ENCODE assay signal across 8 mouse cellular contexts in the genomic region with DNA sequence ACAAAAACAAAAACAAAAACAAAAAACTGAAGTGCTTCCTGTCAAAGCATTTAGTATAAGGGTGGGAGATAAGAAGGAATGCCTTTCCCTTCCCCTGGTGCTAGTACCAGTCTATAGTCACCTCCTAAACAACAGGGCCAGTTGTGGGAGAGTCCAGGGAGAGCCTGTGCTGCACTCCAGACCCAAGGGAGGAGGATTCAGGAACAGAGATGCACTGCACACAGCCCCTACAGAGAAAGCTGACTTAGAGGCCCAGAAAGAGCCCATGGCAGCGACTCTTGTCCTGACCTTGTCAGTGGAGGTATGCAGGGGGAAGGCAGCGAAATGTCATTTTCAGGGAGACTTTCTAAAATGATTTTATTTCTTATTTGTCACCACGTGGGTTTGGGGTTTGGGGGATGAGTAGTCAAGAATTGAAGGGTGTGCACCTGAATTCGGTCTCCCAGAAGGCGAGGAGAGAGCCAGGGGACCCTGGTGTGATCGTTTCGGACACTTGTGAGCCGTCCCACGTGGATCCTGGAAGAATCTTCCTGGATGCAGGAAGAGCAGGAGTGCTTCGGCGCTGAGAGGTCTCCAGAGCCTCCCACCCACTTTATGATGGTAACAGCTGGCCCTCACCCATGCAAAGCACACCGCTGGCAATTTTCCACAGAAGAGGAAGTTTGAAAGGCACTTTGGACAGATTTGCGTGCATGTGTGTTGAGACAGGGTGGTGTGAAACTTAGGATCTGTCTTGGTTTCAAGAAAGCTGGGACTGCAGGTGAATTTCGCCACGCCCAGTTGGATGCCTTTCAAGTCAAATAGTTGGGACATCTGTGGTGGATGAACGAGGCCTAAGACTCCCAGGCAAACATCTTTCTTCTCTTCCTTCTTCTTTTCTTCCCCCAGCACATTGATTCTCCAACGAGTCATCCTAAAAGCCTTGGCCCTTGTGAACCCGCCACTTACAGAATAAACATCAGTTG. TPM values are rescaled to one million over a fixed set of nuclear protein-coding genes. Genes with fewer than 3 reads are reported as not detected.
DNase-seq lines count a peak whose midpoint lies in the region; ATAC-seq and TF ChIP-seq lines count a peak whose summit lies in the region.

No protein-coding gene starts in this region.

- H3K4me1 ChIP-seq in lung, adult 2 months (ENCODE audit: control insufficient read depth, insufficient read depth, low read length), result peaks cover 6% of the 10 kb centered on the region
- peaks cover 6% of the 10 kb centered on the region for H3K4me1 ChIP-seq in embryonic fibroblast, embryonic 13.5 days (ENCODE audit: control insufficient read depth, insufficient read depth, low read length)
- peaks cover 6% of the 10 kb centered on the region; the same call in 1 of the 2 replicates for H3K4me1 ChIP-seq in hindbrain, postnatal 0 days (ENCODE audit: insufficient read depth, low read length)
- no peaks in the 10 kb centered on the region for H3K4me1 ChIP-seq in midbrain, postnatal 0 days (ENCODE audit: insufficient read depth, low read length)

- ATAC-seq in hindbrain, postnatal 0 days, result no peak
- no peak for ATAC-seq in midbrain, postnatal 0 days (ENCODE audit: low FRiP score)

- peak overlapping the region; percentile 8 for H3K4me3 ChIP-seq in lung, adult 2 months (replicated peaks; ENCODE audit: extremely low read depth, low read depth, low read length)
- peak overlapping the region; percentile 74 for H3K4me3 ChIP-seq in embryonic fibroblast, embryonic 13.5 days (ENCODE audit: insufficient read depth, low read length)
- peak overlapping the region; percentile 38; the same call in 1 of the 2 replicates for H3K4me3 ChIP-seq in hindbrain, postnatal 0 days (ENCODE audit: low read length)
- peak overlapping the region; percentile 44; the same call in 1 of the 2 replicates for H3K4me3 ChIP-seq in midbrain, postnatal 0 days (ENCODE audit: low read depth, low read length)

- H3K9ac ChIP-seq in hindbrain, postnatal 0 days (replicated peaks; ENCODE audit: low read length), result no peak overlapping the region
- H3K9ac ChIP-seq in midbrain, postnatal 0 days (replicated peaks; ENCODE audit: low read length, poor library complexity, severe bottlenecking), result no peak overlapping the region

- H3K36me3 ChIP-seq in hindbrain, postnatal 0 days (ENCODE audit: insufficient read depth, low read length), result no peaks in the 10 kb centered on the region
- no peaks in the 10 kb centered on the region for H3K36me3 ChIP-seq in midbrain, postnatal 0 days (ENCODE audit: insufficient read depth, low read length)

- H3K27me3 ChIP-seq in hindbrain, postnatal 0 days (ENCODE audit: insufficient read depth, low read length), result 0 out of 2 replicates have a peak, but pooled peaks cover 4% of the 10 kb centered on the region
- 0 out of 2 replicates have a peak, but pooled peaks cover 10% of the 10 kb centered on the region for H3K27me3 ChIP-seq in midbrain, postnatal 0 days (ENCODE audit: insufficient read depth, low read length)

- TF ChIP-seq POLR2A in lung, adult 2 months (IDR thresholded peaks at IDR 0.05; ENCODE audit: borderline replicate concordance, extremely low read depth, low read depth, low read length), result no peak
- TF ChIP-seq POLR2A in embryonic fibroblast, embryonic 13.5 days (IDR thresholded peaks at IDR 0.05; ENCODE audit: low read depth, low read length), result no peak

- WGBS in lung, adult 2 months, result 43% methylated on average over 18 of the region's 18 CpGs
- WGBS in hindbrain, postnatal 0 days, result 57% methylated on average over 18 of the region's 18 CpGs
- WGBS in midbrain, postnatal 0 days, result 58% methylated on average over 18 of the region's 18 CpGs

- no peaks in the 10 kb centered on the region for H3K9me3 ChIP-seq in hindbrain, postnatal 0 days (ENCODE audit: low read length)
- H3K9me3 ChIP-seq in midbrain, postnatal 0 days (ENCODE audit: low read length), result no peaks in the 10 kb centered on the region

- no peak for TF ChIP-seq CTCF in lung, adult 2 months (IDR thresholded peaks at IDR 0.05; ENCODE audit: insufficient read depth, low read length)
- no peak for TF ChIP-seq CTCF in embryonic fibroblast, embryonic 13.5 days (IDR thresholded peaks at IDR 0.05; ENCODE audit: borderline replicate concordance, insufficient read depth, low read length)
- no peak for TF ChIP-seq CTCF in hindbrain, postnatal 0 days (IDR thresholded peaks at IDR 0.05; ENCODE audit: low read depth)
- TF ChIP-seq CTCF in midbrain, postnatal 0 days (IDR thresholded peaks at IDR 0.05), result no peak

- no peak overlapping the region for H3K27ac ChIP-seq in embryonic fibroblast, embryonic 13.5 days (ENCODE audit: insufficient read depth, low read length)
- no peak overlapping the region for H3K27ac ChIP-seq in hindbrain, postnatal 0 days
- H3K27ac ChIP-seq in midbrain, postnatal 0 days (ENCODE audit: low read depth, low read length), result no peak overlapping the region

- no peak for DNase-seq in lung, adult 2 months
- DNase-seq in lung, postnatal 25 days (ENCODE audit: low spot score), result no peak
- DNase-seq in hindbrain, postnatal 0 days (ENCODE audit: low spot score), result no peak
- DNase-seq in midbrain, postnatal 0 days (ENCODE audit: low spot score), result no peak
- no peak for DNase-seq in ovary, postnatal 36 days (ENCODE audit: low spot score)
- no peak for DNase-seq in adrenal gland, postnatal 10 days
- no peak for DNase-seq in layer of hippocampus, postnatal 36 days

- peak overlapping the region; percentile 61 for H3K4me2 ChIP-seq in hindbrain, postnatal 0 days (ENCODE audit: low read depth, low read length)
- H3K4me2 ChIP-seq in midbrain, postnatal 0 days (ENCODE audit: low read depth, low read length, poor library complexity, severe bottlenecking), result peak overlapping the region; percentile 83

RNA-seq across cellular contexts. Expression of a gene that starts 0.6 kb away (rescaled TPM):
- polyA plus RNA-seq in lung, adult 2 months (2012; rRNA removed), result 56.5 and 60.6 TPM in 2 replicates
- 42.3 and 44.8 TPM in 2 replicates for polyA plus RNA-seq in embryonic fibroblast, embryonic 13.5 days (2011; ENCODE audit: insufficient read length, low read depth, missing spikeins)
- total RNA-seq in hindbrain, postnatal 0 days (2014; rRNA removed), result 3.5 and 4.7 TPM in 2 replicates
- polyA plus RNA-seq in hindbrain, postnatal 0 days (2015; fragmentation: Nextera tagmentation; extraction: Ambion mirVana), result 1.7 and 1.9 TPM in 2 replicates
- total RNA-seq in midbrain, postnatal 0 days (2014; rRNA removed), result 3.1 and 4.5 TPM in 2 replicates
- polyA plus RNA-seq in midbrain, postnatal 0 days (2015; fragmentation: Nextera tagmentation; extraction: Ambion mirVana), result 2.3 and 2.4 TPM in 2 replicates
- 10 to 100 TPM; 20.8 to 24.2 TPM for total RNA-seq in adrenal gland, postnatal 10 days (2021)
- total RNA-seq in layer of hippocampus, postnatal 36 days (2021), result 1 to 10 TPM; 1.9 to 3.2 TPM

RNA-seq across cellular contexts. Expression of a gene that starts 23.4 kb away (rescaled TPM):
- 2.3 and 2.4 TPM in 2 replicates for polyA plus RNA-seq in lung, adult 2 months (2012; rRNA removed)
- polyA plus RNA-seq in embryonic fibroblast, embryonic 13.5 days (2011; ENCODE audit: insufficient read length, low read depth, missing spikeins), result 1.5 and 2.7 TPM in 2 replicates
- 380 and 396 TPM in 2 replicates for total RNA-seq in hindbrain, postnatal 0 days (2014; rRNA removed)
- polyA plus RNA-seq in hindbrain, postnatal 0 days (2015; fragmentation: Nextera tagmentation; extraction: Ambion mirVana), result 115 and 123 TPM in 2 replicates
- total RNA-seq in midbrain, postnatal 0 days (2014; rRNA removed), result 471 and 481 TPM in 2 replicates
- 179 and 185 TPM in 2 replicates for polyA plus RNA-seq in midbrain, postnatal 0 days (2015; fragmentation: Nextera tagmentation; extraction: Ambion mirVana)
- total RNA-seq in adrenal gland, postnatal 10 days (2021), result 10 to 100 TPM in 1 of 2 experiments, 1 to 10 TPM in 1; 8.2 to 11.9 TPM
- 100 to 1,000 TPM; 731 to 733 TPM for total RNA-seq in layer of hippocampus, postnatal 36 days (2021)

RNA-seq across cellular contexts. Expression of a gene that starts 24.5 kb away (rescaled TPM):
- polyA plus RNA-seq in lung, adult 2 months (2012; rRNA removed), result 10.7 and 15.5 TPM in 2 replicates
- polyA plus RNA-seq in embryonic fibroblast, embryonic 13.5 days (2011; ENCODE audit: insufficient read length, low read depth, missing spikeins), result 3.2 and 3.9 TPM in 2 replicates
- total RNA-seq in hindbrain, postnatal 0 days (2014; rRNA removed), result 69.1 and 71.4 TPM in 2 replicates
- 53.3 and 54.2 TPM in 2 replicates for polyA plus RNA-seq in hindbrain, postnatal 0 days (2015; fragmentation: Nextera tagmentation; extraction: Ambion mirVana)
- 48.3 and 57.8 TPM in 2 replicates for total RNA-seq in midbrain, postnatal 0 days (2014; rRNA removed)
- 55.2 and 56.8 TPM in 2 replicates for polyA plus RNA-seq in midbrain, postnatal 0 days (2015; fragmentation: Nextera tagmentation; extraction: Ambion mirVana)
- total RNA-seq in adrenal gland, postnatal 10 days (2021), result 10 to 100 TPM in 1 of 2 experiments, 1 to 10 TPM in 1; 8.9 to 10.5 TPM
- 10 to 100 TPM; 28.3 to 33.6 TPM for total RNA-seq in layer of hippocampus, postnatal 36 days (2021)

RNA-seq across cellular contexts. Expression of a gene that starts 35.0 kb away (rescaled TPM):
- 47.1 and 53.9 TPM in 2 replicates for polyA plus RNA-seq in lung, adult 2 months (2012; rRNA removed)
- 62.4 and 67.7 TPM in 2 replicates for polyA plus RNA-seq in embryonic fibroblast, embryonic 13.5 days (2011; ENCODE audit: insufficient read length, low read depth, missing spikeins)
- total RNA-seq in hindbrain, postnatal 0 days (2014; rRNA removed), result 125 and 134 TPM in 2 replicates
- polyA plus RNA-seq in hindbrain, postnatal 0 days (2015; fragmentation: Nextera tagmentation; extraction: Ambion mirVana), result 312 and 326 TPM in 2 replicates
- 157 and 177 TPM in 2 replicates for total RNA-seq in midbrain, postnatal 0 days (2014; rRNA removed)
- polyA plus RNA-seq in midbrain, postnatal 0 days (2015; fragmentation: Nextera tagmentation; extraction: Ambion mirVana), result 314 and 337 TPM in 2 replicates
- 10 to 100 TPM; 78.9 to 90.4 TPM for total RNA-seq in adrenal gland, postnatal 10 days (2021)
- 100 to 1,000 TPM; 164 to 167 TPM for total RNA-seq in layer of hippocampus, postnatal 36 days (2021)

RNA-seq across cellular contexts. Expression of a gene that starts 37.4 kb away (rescaled TPM):
- 26.5 and 27.1 TPM in 2 replicates for polyA plus RNA-seq in lung, adult 2 months (2012; rRNA removed)
- polyA plus RNA-seq in embryonic fibroblast, embryonic 13.5 days (2011; ENCODE audit: insufficient read length, low read depth, missing spikeins), result 1.3 and 1.6 TPM in 2 replicates
- total RNA-seq in hindbrain, postnatal 0 days (2014; rRNA removed), result 7.5 and 12.3 TPM in 2 replicates
- 9.9 and 10.5 TPM in 2 replicates for polyA plus RNA-seq in hindbrain, postnatal 0 days (2015; fragmentation: Nextera tagmentation; extraction: Ambion mirVana)
- total RNA-seq in midbrain, postnatal 0 days (2014; rRNA removed), result 7.2 and 19.2 TPM in 2 replicates
- 10.6 and 11.4 TPM in 2 replicates for polyA plus RNA-seq in midbrain, postnatal 0 days (2015; fragmentation: Nextera tagmentation; extraction: Ambion mirVana)
- 1 to 10 TPM; 4.6 to 7.4 TPM for total RNA-seq in adrenal gland, postnatal 10 days (2021)
- 10 to 100 TPM; 28.2 to 30.3 TPM for total RNA-seq in layer of hippocampus, postnatal 36 days (2021)

Comparison
In these comparisons a context has a peak if more than half of its experiments do, and no peak if none do; other contexts are left out.
1. H3K4me3 ChIP-seq: peak in every context shown above with its lines; median percentile 74 in embryonic fibroblast, embryonic 13.5 days; 44 in midbrain, postnatal 0 days; 38 in hindbrain, postnatal 0 days; 8 in lung, adult 2 months.
2. RNA of a gene that starts 23.4 kb away (total RNA-seq): 731 to 733 TPM in layer of hippocampus, postnatal 36 days, 471 to 481 TPM in midbrain, postnatal 0 days and 380 to 396 TPM in hindbrain, postnatal 0 days; 8.2 to 11.9 TPM in adrenal gland, postnatal 10 days; every median in the first group is over 10 times any median in the second.